Mouse (Mus musculus): ENCODE measurements at regions not wholly inside any gene's neighbourhood (a gene's known extent, or its start where the extent isn't known, plus 50 kb on each side); places are given as distances from the start of the nearest gene placed in this dataset.

DNA sequence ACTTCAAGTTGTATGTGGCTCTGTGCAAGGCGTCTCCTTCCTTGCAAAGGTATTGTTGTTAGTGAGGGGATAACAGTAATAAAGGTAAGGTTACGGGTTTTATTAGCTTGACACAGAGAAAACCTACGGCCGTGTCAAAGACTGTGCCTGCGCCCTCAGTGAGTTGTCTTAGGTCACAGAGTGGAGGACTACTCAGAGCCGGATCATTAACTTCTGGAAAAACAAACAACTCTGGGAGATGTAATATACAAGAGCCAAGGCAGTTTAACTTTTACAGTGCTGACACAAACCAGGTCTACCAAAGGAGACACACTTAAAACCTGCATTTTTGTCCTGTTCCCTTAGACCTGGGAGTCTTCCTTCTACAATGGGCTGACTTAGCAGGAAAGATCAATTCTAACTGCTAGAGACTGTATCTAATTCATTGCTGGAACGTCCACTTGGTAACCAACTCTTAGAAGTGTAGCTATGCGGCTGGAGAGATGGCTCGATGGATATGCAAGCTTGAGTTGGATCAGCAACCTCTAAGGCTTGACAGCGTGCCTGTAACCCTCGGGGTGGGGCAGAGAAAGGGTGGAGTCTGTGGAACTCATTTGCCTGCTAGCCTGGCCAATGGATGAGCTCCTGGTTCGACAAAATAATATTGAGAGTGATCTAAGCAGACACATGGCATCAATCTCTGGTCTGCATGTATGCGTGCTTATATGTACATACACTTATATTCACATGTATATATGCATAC lies 115.5 kb upstream of the Adgrl2 start:
- no peak for DNase-seq (ENCODE audit: low read depth)

DNA sequence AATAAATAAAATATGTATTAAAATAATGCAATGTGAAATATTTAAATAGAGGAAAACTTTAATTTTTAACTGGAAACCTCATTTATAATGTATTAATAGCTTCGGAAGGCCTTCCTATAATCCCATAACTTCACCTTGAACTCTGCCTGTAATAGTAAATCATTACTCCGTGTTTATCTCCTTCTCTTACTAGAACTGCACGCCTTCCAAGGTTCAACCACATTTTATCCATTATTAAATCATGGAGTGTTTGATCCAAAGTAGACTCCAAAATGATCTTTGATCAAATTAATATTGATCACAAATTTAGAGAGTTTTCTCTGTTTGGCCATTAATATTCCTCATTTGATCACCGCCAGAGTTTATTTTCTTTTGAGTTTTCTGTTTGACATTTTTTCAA lies 114.8 kb upstream of the Adgrl2 start:
- DNase-seq (ENCODE audit: low read depth): no peak

DNA sequence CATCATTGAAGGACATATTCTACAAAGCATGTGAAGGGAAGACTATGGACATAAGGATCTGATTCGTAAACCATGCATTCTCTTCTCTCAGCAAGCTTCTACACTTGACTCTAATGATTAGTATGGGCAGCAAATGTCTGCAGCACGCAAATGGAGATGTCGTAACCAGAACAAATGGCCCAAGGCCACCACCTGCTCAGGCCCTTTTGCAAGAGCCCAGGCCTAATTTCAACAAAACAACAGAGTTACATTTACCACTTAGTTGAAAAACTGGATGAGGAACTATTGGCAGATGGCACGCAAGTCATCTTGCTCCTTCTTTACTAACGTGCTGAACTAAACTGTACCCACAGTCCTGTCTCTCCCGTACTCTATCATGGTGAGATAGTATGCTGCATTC lies 113.7 kb upstream of the Adgrl2 start:
- DNase-seq (ENCODE audit: low read depth): no peak

DNA sequence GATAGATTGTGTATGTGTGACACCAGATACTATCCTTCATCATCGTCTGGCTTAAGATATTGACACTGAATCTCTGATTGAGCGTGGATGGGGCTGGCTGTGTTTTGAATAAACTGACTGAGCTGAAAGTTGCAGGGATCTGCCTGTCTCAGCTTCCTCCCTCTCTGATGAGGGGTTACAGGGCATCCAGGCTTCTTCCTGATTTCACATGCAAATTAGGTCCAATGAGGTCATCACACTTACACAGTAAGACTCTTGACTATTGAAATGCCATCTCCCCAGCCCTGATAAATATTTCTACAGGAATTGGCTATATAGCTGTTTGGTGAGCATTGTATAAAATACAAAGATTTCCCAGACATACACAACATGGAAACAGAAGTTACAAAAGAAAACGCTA lies 113.1 kb upstream of the Adgrl2 start:
- no peak for DNase-seq (ENCODE audit: low read depth)

DNA sequence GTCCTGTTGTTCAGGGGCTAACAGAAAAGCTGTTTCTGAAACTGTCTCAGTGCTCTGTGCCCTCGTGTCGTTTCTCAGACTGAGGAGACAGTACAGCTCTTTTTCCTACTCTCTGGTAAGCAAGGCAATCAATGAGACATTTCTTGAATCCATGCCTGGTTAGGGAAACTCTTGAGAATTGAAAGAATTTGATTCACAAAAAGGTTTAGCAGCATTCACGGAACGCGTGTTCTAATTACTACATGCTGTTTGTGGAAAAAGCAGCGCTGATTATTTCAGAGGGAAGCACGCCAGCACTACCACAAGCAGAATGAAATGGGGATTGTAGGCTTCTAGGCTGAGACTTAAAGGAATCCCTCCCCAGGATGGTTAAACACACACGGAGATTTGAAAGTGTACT lies 112.5 kb upstream of the Adgrl2 start:
- DNase-seq (ENCODE audit: low read depth): peak; percentile 21

DNA sequence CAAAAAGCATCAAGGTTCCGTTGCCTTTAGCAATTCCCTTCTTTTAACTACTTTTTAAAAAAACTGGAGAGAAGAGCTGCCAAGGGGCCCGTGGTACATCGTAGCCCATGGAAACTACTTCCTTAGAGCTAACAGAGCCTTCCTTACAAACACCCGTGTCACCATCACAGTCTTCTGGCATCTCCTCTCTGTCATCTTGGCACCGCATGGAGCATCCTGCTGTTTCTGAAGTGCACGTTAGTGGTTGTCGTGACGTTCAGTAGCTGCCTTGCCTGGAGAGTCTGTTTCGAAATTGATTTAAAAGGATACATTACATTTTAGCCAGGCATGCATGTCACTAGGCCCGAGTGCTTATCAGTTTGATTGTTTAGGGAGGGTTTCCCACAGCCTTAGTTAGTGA lies 111.4 kb upstream of the Adgrl2 start:
- no peak for DNase-seq (ENCODE audit: low read depth)

DNA sequence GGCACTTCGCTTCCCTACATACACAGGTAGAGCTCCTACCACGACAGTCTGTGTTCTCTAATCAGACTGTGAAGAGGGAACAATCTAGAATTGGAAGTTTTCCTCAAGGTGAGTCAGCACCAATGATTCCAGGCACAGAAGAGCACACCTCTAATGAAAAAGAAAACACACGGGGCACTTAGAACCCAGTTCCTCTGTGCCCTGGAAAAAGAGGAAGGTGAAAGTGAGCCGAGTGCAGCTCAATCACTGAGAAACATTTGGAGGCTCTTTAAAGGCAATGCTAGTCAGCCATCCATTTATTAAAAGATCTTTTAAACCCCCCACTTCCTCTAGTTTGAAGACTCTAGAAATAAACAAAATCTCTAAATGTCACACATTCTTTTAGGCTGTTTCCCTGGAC lies 108.4 kb upstream of the Adgrl2 start:
- no peak for DNase-seq (ENCODE audit: low read depth)

DNA sequence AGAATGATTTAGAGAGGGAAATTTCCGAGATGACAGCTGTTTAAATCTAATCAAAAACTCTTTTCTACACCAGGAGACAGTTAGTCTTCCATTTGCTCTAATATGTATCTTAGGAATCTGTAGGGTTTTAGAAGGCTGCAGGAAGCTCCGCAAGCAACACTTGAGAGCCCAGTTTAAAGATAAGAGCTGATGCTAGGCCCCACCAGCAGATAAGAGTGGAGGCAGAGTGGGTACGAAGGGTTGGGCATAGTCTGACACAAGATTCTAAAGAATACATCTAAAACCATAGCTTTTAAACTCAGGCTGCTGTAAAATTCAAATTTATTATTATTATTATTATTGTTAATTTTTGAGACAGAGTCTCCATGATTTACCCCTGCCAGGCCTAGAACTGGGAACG lies 106.7 kb upstream of the Adgrl2 start:
- DNase-seq (ENCODE audit: low read depth): no peak

DNA sequence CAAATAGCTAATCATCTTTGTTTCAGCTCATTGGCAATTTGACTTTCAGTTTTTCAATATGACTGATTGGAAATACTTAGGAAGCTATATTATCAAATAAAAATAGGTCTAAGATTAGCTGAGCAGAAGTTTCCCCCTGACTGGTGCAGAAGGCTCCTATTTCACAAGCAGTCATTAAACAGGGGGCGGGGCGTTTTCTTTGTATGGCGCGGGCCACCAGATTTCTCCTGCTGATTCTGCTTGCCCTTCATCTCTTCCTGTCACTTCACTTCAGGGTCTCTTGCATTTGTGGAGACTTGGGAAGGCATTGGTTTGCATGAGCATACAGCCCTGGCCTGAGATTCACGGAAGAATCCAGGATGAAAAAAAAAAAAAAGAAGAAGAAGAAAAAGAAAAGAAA lies 102.3 kb upstream of the Adgrl2 start:
- no peak for DNase-seq (ENCODE audit: low read depth)

DNA sequence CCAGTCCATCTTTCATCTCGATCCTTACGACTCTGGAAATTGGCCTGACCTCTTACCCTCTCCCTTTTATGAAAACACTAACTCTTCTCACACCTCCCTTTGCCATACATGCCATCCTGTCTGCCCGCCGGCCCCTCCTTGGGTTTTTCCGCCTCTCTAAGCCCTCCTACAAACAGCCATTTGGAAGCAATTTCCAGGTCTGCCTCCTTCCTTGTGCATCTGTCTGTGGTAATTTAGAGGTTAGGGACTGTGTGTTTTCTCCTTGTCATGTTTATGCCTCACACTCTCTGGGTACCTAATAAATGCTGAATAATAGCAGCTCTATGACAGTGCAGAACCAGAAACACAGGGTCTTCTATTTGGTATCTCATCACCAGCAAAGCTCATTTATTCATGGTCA lies 99.7 kb upstream of the Adgrl2 start:
- DNase-seq (ENCODE audit: low read depth): no peak

DNA sequence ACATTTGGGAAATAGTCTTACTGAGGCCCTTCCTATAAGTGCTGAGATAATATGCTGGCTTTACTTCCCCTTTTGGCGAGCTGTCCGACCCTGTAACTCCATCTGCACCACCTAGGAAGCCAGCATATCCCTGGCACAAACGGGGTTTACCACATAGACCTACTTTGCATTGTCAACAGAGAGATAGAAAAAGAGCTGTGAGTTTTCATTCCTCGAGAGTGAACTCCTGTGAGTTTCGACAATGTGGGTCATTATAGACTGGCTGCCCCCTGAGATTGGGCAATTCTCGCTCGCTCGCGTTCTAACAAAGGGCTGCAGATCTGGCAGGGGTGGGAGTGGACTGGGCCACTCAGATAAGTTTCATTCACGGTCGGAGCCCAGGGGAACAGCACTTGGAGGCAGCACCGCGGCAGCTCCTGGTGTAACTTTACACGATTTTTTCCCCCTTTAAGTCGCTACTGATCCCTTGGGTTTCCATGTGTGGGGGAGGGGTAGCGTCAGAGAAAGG lies 98.3 kb upstream of the Adgrl2 start:
- no peak for DNase-seq (ENCODE audit: low read depth)

DNA sequence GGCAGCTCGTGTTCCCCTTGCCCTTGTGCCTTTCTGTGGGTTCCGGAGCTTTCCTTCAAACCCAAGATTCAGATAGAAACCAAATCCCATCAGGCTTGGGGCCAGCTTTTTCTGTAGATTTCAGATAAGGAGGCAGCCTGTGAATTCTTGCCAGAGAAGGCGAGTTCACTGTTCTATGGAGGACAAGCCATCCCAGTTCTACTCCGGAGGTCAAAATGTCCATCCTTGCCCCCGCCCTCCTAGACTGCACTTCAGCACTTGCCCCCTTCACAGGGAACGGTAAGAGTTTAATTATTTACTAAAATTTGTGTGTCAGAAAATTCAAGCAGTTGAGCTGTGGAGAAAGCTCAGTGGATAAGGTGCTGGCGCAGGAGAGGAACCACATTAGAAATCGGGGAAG lies 97.1 kb upstream of the Adgrl2 start:
- DNase-seq (ENCODE audit: low read depth): no peak

DNA sequence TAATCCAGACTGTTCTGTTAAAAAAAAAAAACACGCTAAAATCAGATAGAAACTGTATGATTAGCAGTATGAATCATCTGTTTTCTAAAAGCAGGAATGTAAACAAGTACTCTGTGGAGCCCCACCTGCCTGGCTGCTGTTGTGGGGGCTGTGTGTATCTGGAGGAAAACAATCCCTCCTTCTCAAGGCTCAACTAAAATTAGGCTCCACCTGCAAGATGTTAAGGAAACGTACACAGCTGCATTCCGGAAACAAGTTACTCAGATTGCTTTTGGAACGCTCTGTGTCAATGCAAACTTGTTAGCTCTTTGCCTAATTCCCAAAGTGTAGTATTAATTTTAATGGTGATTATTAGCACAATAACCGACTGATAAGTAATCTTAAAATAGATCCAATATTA lies 96.3 kb upstream of the Adgrl2 start:
- no peak for DNase-seq (ENCODE audit: low read depth)

DNA sequence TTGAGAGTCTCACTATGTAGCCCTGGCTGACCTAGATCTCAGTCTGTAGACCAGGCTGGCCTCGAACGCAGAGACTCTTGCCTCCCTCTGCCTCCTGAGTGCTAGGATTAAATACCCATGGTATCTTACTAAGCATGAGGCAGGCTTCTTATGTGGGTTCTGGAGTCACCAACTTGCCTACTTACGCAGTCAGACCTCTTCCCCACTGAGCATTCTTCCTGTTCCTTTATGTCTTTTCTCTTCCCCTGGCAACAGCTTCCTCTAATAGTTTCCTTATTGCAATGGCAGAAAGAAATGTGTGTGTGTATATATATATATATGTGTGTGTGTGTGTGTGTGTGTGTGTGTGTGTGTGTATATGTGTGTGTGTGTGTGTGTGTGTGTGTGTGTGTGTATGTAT lies 95.7 kb upstream of the Adgrl2 start:
- no peak for DNase-seq (ENCODE audit: low read depth)

DNA sequence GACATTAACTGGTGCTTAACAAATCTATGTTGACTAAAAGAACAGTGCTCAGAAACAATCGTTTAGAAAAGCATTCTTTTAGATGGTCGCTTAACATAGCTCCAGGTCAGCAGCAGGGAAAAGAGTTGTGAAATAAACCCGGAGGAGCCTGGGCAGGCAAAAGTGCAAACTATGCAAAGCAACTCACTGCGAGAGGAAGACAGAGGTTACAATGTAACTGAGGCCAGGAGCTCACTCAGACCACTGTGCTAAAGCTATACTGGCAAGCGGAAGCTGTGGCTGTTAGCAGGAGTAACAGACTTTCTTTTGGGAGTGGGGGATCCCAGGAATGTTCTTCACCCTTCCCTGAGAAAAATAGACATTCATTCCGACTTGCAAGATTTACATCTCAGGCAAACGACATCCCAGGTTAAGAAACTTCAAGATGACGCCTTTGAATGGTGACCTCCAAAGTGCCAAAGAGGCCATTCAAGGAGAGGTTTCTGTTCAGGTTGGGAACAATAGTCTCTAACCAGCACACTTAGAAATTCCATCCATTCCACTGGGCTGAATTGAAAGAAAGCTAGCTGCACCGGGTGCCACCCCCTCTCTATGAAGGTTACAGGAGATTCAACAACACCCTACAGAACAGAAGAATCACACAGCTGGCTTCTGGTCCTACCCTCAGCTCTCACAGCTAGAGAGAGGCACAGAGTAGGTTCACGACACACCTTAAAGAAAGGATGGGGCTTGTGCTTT lies 94.7 kb upstream of the Adgrl2 start:
- DNase-seq (ENCODE audit: low read depth): no peak

DNA sequence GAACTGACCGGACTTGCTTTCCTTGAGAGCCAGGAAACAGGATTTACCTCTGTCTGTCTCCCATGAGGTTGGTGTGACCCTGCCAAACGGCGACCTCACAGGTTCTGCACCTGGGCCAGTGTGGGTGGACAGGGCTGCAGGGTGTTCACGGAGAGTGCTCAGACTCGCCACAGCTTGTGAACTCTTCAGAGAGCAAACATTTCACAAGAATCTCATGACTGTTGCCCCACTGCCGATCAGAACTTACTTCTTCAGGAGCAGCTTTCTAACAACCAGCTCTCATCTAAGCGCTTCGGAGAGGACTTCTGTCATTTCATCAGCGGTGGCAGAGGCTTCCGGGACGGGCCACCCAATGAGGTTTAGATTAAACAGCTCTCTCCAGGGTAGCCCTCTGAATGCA lies 93.0 kb upstream of the Adgrl2 start:
- DNase-seq (ENCODE audit: low read depth): no peak

DNA sequence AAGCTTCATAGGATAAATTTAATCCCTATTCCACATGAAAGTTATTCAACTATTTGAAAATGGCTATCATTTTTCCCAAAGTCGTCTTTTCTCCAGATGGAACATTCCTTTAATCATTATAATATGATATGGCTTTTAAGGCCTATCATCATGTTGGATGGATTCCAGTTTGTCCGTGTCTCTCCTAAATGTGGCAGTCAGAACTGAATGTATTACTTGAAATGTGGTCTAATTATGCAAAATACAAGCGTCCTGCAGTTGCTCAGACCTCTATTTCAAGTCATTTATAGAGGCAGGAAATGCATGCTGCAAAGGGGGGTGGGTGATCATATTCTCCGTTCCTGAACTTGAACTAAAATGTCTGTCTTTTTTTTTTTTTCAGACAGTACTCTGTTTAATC lies 88.5 kb upstream of the Adgrl2 start:
- DNase-seq (ENCODE audit: low read depth): no peak

DNA sequence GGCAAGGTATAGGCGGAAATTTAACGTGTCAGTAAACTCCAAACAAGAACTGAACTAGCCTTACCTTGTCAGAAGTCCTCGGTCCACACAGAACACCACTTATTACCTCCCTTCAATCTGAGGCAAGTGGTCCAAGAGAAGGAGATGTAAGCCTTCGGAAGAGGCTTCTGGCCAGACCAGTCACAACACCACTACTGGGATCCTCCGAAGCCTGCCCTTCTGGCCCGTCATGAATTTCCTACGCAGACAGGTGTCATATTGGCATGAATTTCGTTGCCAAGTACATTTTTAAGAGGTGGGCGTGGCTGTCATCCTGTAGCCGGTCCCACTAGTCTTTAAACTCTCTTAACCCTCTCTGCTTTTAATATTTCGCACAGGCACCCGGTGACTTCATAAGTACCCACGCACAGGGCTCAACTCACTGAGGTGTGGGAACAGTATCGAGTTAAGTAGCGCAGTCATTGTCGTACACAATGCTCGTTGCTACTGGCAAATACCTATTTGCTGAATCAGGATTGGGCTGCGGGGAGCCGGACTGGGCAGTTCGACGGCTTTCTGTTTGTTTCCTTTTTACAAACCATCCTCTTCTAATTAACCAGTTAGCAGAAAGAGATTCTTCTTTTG lies 86.7 kb upstream of the Adgrl2 start:
- DNase-seq (ENCODE audit: low read depth): no peak

DNA sequence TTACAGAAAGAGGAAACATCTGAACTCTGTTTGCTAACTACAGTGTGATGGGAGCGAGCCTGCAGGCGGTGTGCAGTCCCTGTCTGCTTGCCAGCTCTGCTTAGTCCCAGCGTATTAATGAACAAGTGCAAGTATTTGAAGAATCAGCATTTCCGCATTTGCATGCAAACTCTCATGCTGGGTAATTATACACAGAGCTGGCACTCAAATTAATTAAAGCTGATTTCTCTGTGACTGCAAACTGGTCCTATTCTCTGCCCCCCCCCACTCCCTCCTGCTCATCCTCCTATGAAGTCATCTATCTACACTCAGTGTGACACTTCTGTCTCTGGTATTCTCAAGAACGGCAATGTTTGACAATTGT lies 85.1 kb upstream of the Adgrl2 start:
- no peak for DNase-seq (ENCODE audit: low read depth)

DNA sequence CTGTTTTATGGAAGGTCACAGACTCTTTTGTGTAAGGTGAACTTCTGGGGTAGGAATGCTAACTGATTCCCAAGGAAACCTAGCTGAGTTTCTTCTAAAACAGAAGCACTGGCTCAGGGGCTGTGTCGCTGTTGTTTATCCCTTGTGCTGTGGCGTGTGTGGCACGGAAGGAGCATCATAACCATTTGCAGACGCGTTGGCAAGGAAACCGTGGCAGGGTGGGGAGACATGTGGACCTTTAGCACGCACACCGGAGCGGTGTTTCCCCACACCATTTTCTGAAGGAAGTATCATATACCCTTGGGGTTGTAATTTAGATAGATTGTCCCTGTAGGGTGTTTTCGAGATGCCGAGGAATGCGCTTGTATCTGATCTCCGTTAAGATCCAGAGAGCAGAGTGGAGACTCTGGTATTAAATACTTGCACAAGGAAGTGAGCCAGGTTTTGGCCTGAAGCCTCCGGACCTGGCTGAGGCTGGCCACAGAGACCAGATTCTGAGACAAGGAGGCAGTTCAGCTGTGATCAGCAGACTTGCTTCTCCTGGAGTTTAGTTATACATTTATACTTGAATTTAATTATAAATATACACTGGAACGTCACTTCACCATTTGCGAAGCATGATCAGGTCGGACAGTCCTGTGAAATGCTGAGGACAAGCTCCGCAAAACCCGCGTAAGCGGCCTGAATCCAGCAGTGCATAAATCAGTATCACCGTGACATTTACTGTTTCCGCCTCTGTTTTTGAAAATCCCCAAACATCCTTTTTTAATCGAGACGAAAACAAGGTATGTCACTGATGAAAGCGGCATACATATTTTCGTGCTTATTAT lies 84.5 kb upstream of the Adgrl2 start:
- no peak for DNase-seq (ENCODE audit: low read depth)

DNA sequence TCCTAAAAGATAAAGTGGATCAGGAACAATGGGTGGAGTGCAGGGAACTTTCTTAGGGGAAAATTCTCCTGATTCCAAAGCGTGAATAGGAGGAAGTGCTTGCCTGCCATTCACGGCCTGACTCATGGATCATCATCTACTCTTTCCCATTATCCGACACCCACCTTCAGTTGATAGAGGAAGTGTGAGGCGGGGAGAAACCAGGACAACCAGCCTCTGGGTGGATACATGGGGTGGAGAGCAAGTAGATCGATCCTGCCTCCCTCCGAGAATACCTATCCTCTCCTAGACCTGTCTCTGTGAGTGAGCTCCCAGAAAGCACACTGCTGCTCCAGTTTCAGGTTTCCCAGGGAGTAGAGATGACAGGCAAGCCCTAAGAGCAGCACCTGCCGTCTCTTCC lies 79.8 kb upstream of the Adgrl2 start:
- no peak for DNase-seq (ENCODE audit: low read depth)

DNA sequence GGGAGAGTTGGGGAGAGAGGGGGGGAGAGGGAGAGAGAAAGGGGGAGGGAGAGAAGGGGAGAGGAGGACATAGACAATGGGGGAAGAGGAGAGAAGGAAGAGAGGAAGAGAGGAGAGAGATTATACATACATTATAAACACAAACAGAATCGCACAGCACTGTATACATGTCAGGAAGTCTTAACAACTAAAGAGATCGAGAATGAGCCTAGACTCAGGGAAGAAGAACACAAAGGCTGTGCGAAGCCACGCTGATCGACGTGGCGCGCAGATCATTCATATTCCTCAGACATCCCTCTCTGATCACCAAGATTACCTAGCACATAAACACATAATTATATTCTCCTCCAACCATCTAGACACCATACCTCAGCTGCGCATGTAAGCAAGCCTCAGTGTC lies 79.1 kb upstream of the Adgrl2 start:
- DNase-seq (ENCODE audit: low read depth): no peak

DNA sequence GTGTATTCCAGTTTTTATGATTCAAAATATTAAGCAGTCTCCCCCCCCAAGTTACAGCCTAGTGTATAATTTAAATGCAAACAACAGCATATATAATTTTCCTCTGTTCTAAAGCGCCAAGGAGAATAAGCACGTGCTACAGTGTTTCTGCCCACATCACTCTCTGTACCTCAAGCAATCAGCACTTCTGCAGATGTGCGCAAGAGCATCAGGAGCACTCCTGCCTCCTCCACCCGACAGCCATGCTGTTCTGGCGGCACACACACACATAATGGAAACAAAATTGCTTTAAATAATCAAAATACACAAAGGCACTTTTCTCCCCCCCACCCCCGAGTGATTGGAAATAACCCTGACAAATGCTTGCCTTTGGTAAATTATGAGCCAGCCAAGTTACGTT lies 78.5 kb upstream of the Adgrl2 start:
- no peak for DNase-seq (ENCODE audit: low read depth)

Data from fibroblast of lung, adult 2 months (primary cell).